Mouse (Mus musculus): ENCODE data around the gene Cntfr. TPM values are rescaled to one million over a fixed set of nuclear protein-coding genes. Genes with fewer than 3 reads are reported as not detected.
A peak's percentile ranks its signal among the peaks of the same experiment; 100 is the strongest.

Gene Cntfr
- polyA plus RNA-seq, 1 experiment from 2014 or later, result 27.2 TPM

GRCm38 (mm10) chr4:41722918-41723351 lies 26.0 kb upstream of the Cntfr start, which contains the start of gene Dctn3:
Gene Dctn3, minus strand, starts transcription at chr4:41723170.
- WGBS, result 0% methylated on average over 27 of the region's 27 CpGs
- peak; percentile 96 for ATAC-seq (ENCODE audit: low FRiP score)
- H3K9me3 ChIP-seq (replicated peaks), result no peaks in the 10 kb centered on the region

GRCm38 (mm10) chr4:41716834-41717233 lies 19.9 kb upstream of the Cntfr start:
- H3K36me3 ChIP-seq, result peaks cover 40% of the 10 kb centered on the region
- WGBS, result 72% methylated on average over 6 of the region's 6 CpGs
- H3K9ac ChIP-seq (replicated peaks), result no peak overlapping the region
- no peaks in the 10 kb centered on the region for H3K27me3 ChIP-seq (replicated peaks)
- H3K4me2 ChIP-seq, result no peak overlapping the region
- no peak overlapping the region for H3K4me3 ChIP-seq (replicated peaks)
- ATAC-seq (ENCODE audit: low FRiP score), result no peak
- no peak overlapping the region for H3K27ac ChIP-seq (replicated peaks)
- H3K4me1 ChIP-seq, result peaks cover 46% of the 10 kb centered on the region
- no peaks in the 10 kb centered on the region for H3K9me3 ChIP-seq (replicated peaks)

More at GRCm38 (mm10) chr4:41722918-41723351, 26.0 kb upstream of the Cntfr start, which contains the start of gene Dctn3:
- Histone ChIP-seq H3K4me2 (peak within 1 kb of the TSS; percentile 75), H3K36me3 (peaks cover 22% of the 10 kb centered on the region), H3K27ac (replicated peaks) (peak within 1 kb of the TSS; percentile 77), H3K27me3 (replicated peaks) (peaks cover 41% of the 10 kb centered on the region), H3K4me3 (replicated peaks) (peak within 1 kb of the TSS; percentile 94), H3K9ac (replicated peaks) (peak within 1 kb of the TSS; percentile 86), H3K4me1 (peaks cover 38% of the 10 kb centered on the region)

- Histone ChIP-seq H3K4me3 (replicated peaks) (no peak overlapping the region), H3K4me2 (no peak overlapping the region), H3K4me1 (peaks cover 52% of the 10 kb centered on the region), H3K27ac (replicated peaks) (no peak overlapping the region), H3K36me3 (peaks cover 40% of the 10 kb centered on the region), H3K27me3 (replicated peaks) (no peaks in the 10 kb centered on the region), H3K9ac (replicated peaks) (no peak overlapping the region), H3K9me3 (replicated peaks) (no peaks in the 10 kb centered on the region)
- 90% methylated on average over 5 of the region's 5 CpGs for WGBS
- no peak for ATAC-seq (ENCODE audit: low FRiP score)
These were observed 18.7 kb upstream of the Cntfr start for GRCm38 (mm10) chr4:41715596-41715995.

GRCm38 (mm10) chr4:41715082-41715481 lies 18.2 kb upstream of the Cntfr start:
- Histone ChIP-seq H3K27me3 (replicated peaks) (no peaks in the 10 kb centered on the region), H3K9ac (replicated peaks) (no peak overlapping the region), H3K9me3 (replicated peaks) (no peaks in the 10 kb centered on the region), H3K4me1 (peaks cover 52% of the 10 kb centered on the region), H3K4me3 (replicated peaks) (no peak overlapping the region), H3K36me3 (peaks cover 39% of the 10 kb centered on the region), H3K4me2 (no peak overlapping the region), H3K27ac (replicated peaks) (no peak overlapping the region)
- no peak for ATAC-seq (ENCODE audit: low FRiP score)
- WGBS, result 79% methylated on average over 8 of the region's 8 CpGs

- 13% methylated on average over 8 of the region's 8 CpGs for WGBS
- Histone ChIP-seq H3K4me1 (peaks cover 52% of the 10 kb centered on the region), H3K4me2 (peak overlapping the region; percentile 94), H3K9me3 (replicated peaks) (no peaks in the 10 kb centered on the region), H3K27ac (replicated peaks) (0 out of 2 replicates have a peak overlapping the region, but pooled peaks have one; percentile 28), H3K4me3 (replicated peaks) (peak overlapping the region; percentile 83), H3K27me3 (replicated peaks) (no peaks in the 10 kb centered on the region), H3K9ac (replicated peaks) (no peak overlapping the region), H3K36me3 (peaks cover 31% of the 10 kb centered on the region)
- no peak for ATAC-seq (ENCODE audit: low FRiP score)
These were observed 17.4 kb upstream of the Cntfr start for GRCm38 (mm10) chr4:41714276-41714675.

- H3K9me3 ChIP-seq (replicated peaks), result no peaks in the 10 kb centered on the region
- H3K27ac ChIP-seq (replicated peaks), result peak within 1 kb of the TSS; percentile 79
- peak; percentile 71 for ATAC-seq (ENCODE audit: low FRiP score)
- H3K4me2 ChIP-seq, result peak within 1 kb of the TSS; percentile 94
- WGBS, result under 1% methylated on average over 61 of the region's 61 CpGs
- H3K4me1 ChIP-seq, result peaks cover 52% of the 10 kb centered on the region
- peak within 1 kb of the TSS; percentile 98 for H3K9ac ChIP-seq (replicated peaks)
- H3K27me3 ChIP-seq (replicated peaks), result no peaks in the 10 kb centered on the region
- H3K4me3 ChIP-seq (replicated peaks), result peak within 1 kb of the TSS; percentile 83
- peaks cover 22% of the 10 kb centered on the region for H3K36me3 ChIP-seq
These were observed 16.5 kb upstream of the Cntfr start, which contains the start of gene Rpp25l for GRCm38 (mm10) chr4:41713197-41714067. Gene Rpp25l, minus strand, starts transcription at chr4:41713534.

- Histone ChIP-seq H3K4me1 (peaks cover 58% of the 10 kb centered on the region), H3K9me3 (replicated peaks) (no peaks in the 10 kb centered on the region), H3K36me3 (peaks cover 14% of the 10 kb centered on the region), H3K9ac (replicated peaks) (peak overlapping the region; percentile 98), H3K27me3 (replicated peaks) (no peaks in the 10 kb centered on the region), H3K4me3 (replicated peaks) (peak overlapping the region; percentile 83), H3K27ac (replicated peaks) (peak overlapping the region; percentile 79), H3K4me2 (peak overlapping the region; percentile 94)
- WGBS, result 43% methylated on average over 31 of the region's 31 CpGs
- ATAC-seq (ENCODE audit: low FRiP score), result peak; percentile 15; the same call in 1 of the 2 replicates
These were observed 15.7 kb upstream of the Cntfr start for GRCm38 (mm10) chr4:41712421-41713196.

GRCm38 (mm10) chr4:41711705-41712375 lies 15.0 kb upstream of the Cntfr start:
- Histone ChIP-seq H3K36me3 (peaks cover 7% of the 10 kb centered on the region), H3K9me3 (replicated peaks) (no peaks in the 10 kb centered on the region), H3K27me3 (replicated peaks) (no peaks in the 10 kb centered on the region), H3K4me3 (replicated peaks) (peak overlapping the region; percentile 83), H3K4me1 (peaks cover 58% of the 10 kb centered on the region), H3K9ac (replicated peaks) (peak overlapping the region; percentile 98; the same call in 1 of the 2 replicates), H3K4me2 (peak overlapping the region; percentile 94), H3K27ac (replicated peaks) (no peak overlapping the region)
- WGBS, result 75% methylated on average over 16 of the region's 16 CpGs
- ATAC-seq (ENCODE audit: low FRiP score), result no peak

GRCm38 (mm10) chr4:41710229-41710628 lies 13.3 kb upstream of the Cntfr start:
- Histone ChIP-seq H3K9me3 (replicated peaks) (no peaks in the 10 kb centered on the region), H3K4me3 (replicated peaks) (no peak overlapping the region), H3K36me3 (no peaks in the 10 kb centered on the region), H3K9ac (replicated peaks) (no peak overlapping the region), H3K4me1 (peaks cover 62% of the 10 kb centered on the region), H3K27me3 (replicated peaks) (peaks cover 6% of the 10 kb centered on the region; the same call in 1 of the 2 replicates), H3K27ac (replicated peaks) (no peak overlapping the region), H3K4me2 (no peak overlapping the region)
- ATAC-seq (ENCODE audit: low FRiP score), result no peak
- 69% methylated on average over 4 of the region's 4 CpGs for WGBS

- H3K4me3 ChIP-seq (replicated peaks), result no peak overlapping the region
- H3K4me2 ChIP-seq, result no peak overlapping the region
- 44% methylated on average over 8 of the region's 8 CpGs for WGBS
- peaks cover 8% of the 10 kb centered on the region; the same call in 1 of the 2 replicates for H3K27me3 ChIP-seq (replicated peaks)
- no peaks in the 10 kb centered on the region for H3K9me3 ChIP-seq (replicated peaks)
- peaks cover 47% of the 10 kb centered on the region for H3K4me1 ChIP-seq
- H3K27ac ChIP-seq (replicated peaks), result no peak overlapping the region
- no peak for ATAC-seq (ENCODE audit: low FRiP score)
- H3K9ac ChIP-seq (replicated peaks), result no peak overlapping the region
- H3K36me3 ChIP-seq, result no peaks in the 10 kb centered on the region
These were observed 11.4 kb upstream of the Cntfr start for GRCm38 (mm10) chr4:41708192-41708745.

All from neural tube, embryonic 15.5 days (tissue).